Mouse (Mus musculus): ENCODE measurements around the gene Uck1.

GRCm38 (mm10) chr2:32259657-32260417 lies at the start of gene Uck1:
- TF ChIP-seq CTCF (IDR thresholded peaks at IDR 0.05; ENCODE audit: low read depth, low read length) (no peak), POLR2A (IDR thresholded peaks at IDR 0.05; ENCODE audit: insufficient read depth, low read length) (peak; percentile 51), EP300 (IDR thresholded peaks at IDR 0.05; ENCODE audit: insufficient read depth, low read depth, low read length) (peak; percentile 63; the same call in 1 of the 2 replicates)
